Mouse (Mus musculus) hindbrain, embryonic 16.5 days (tissue): ENCODE data around the gene Pdcd11. TPM values are rescaled to one million over a fixed set of nuclear protein-coding genes. Genes with fewer than 3 reads are reported as not detected.
"Not testable (repeated sequence)": the region's sequence is repeated elsewhere in the genome, so short reads cannot be mapped to it uniquely, and the experiment has no call there.

ENCODE experiments used
- ATAC-seq: fragments of 200-750 bp; cut with Nextera tagmentation; 2 replicates; pipeline ENCODE4 v1.8.0; 2017; ENCODE audit warnings: moderate TSS enrichment, moderate library complexity
- H3K27ac ChIP-seq: fragments of 300-500 bp; sonication (generic); 2 replicates; pipeline ENCODE4 v1.5.1; 2014; ENCODE audit warnings: low read depth, mild to moderate bottlenecking, control low read depth, low read length, moderate library complexity
- H3K27me3 ChIP-seq: fragments of 300-500 bp; sonication (generic); replicated peaks from 2 replicates; pipeline ENCODE4 v1.6.1; 2014; ENCODE audit warnings: low read length; ENCODE audit not compliant: control insufficient read depth, insufficient read depth
- H3K36me3 ChIP-seq: fragments of 300-500 bp; sonication (generic); 2 replicates; pipeline ENCODE4 v1.6.1; 2014; ENCODE audit warnings: mild to moderate bottlenecking, low read length, moderate library complexity, mixed read lengths; ENCODE audit not compliant: control insufficient read depth, insufficient read depth
- H3K4me1 ChIP-seq: fragments of 300-500 bp; sonication (generic); 2 replicates; pipeline ENCODE4 v1.6.1; 2014; ENCODE audit warnings: low read depth, low read length; ENCODE audit not compliant: control insufficient read depth, insufficient read depth
- H3K4me2 ChIP-seq: fragments of 300-500 bp; sonication (generic); 2 replicates; pipeline ENCODE4 v1.6.1; 2014; ENCODE audit warnings: mild to moderate bottlenecking, low read length, control low read depth, moderate library complexity
- H3K4me3 ChIP-seq: fragments of 300-500 bp; sonication (generic); 2 replicates; pipeline ENCODE4 v1.5.1; 2014; ENCODE audit warnings: mild to moderate bottlenecking, low read length, control low read depth, moderate library complexity
- H3K9ac ChIP-seq: fragments of 300-500 bp; sonication (generic); 2 replicates; pipeline ENCODE4 v1.6.1; 2014; ENCODE audit warnings: low read depth, mild to moderate bottlenecking, control low read depth, low read length, moderate library complexity
- H3K9me3 ChIP-seq: fragments of 300-500 bp; sonication (generic); 2 replicates; pipeline ENCODE4 v1.6.1; 2014; ENCODE audit warnings: mild to moderate bottlenecking, low read length, moderate library complexity; ENCODE audit not compliant: control insufficient read depth
- WGBS: fragments of 180-500 bp; shearing (Covaris S2); extraction: QIAGEN DNeasy Blood & Tissue Kit; methylation state at CpG from one replicate; pipeline ENCODE4 v1.1.7; 2014; 5-methylcytosine and 5-hydroxymethylcytosine counted together
- polyA plus RNA-seq: library from polyadenylated mRNA; unstranded; fragments of >200 nt; fragmentation: Nextera tagmentation; extraction: Ambion mirVana; gene quantifications from 2 replicates; pipeline ENCODE4 v1.2.1, GENCODE M21; 2015

Pdcd11 gene
- polyA plus RNA-seq, 1 experiment from 2014 or later, result 4.4 TPM

GRCm38 (mm10) chr19:47137051-47137581 lies 46.5 kb downstream of the Pdcd11 start:
- WGBS, result 44% methylated on average over 6 of the region's 6 CpGs
- Histone ChIP-seq H3K27ac (peak overlapping the region; percentile 12; the same call in 1 of the 2 replicates), H3K9ac (peak overlapping the region; percentile 60), H3K4me3 (no peak overlapping the region; the same call in 1 of the 2 replicates), H3K4me2 (peak overlapping the region; percentile 58), H3K4me1 (peaks cover 10% of the 10 kb centered on the region), H3K27me3 (no peaks in the 10 kb centered on the region), H3K36me3 (no peaks in the 10 kb centered on the region; the same call in 1 of the 2 replicates), H3K9me3 (no peaks in the 10 kb centered on the region)
- ATAC-seq, result peak; percentile 54; the same call in 1 of the 2 replicates

- Histone ChIP-seq H3K27me3 (no peaks in the 10 kb centered on the region), H3K9me3 (no peaks in the 10 kb centered on the region), H3K27ac (peak within 1 kb of the TSS; percentile 25; the same call in 1 of the 2 replicates), H3K4me2 (peak within 1 kb of the TSS; percentile 58), H3K36me3 (no peaks in the 10 kb centered on the region), H3K4me1 (peaks cover 10% of the 10 kb centered on the region), H3K9ac (peak within 1 kb of the TSS; percentile 60), H3K4me3 (peak within 1 kb of the TSS; percentile 34)
- 11% methylated on average over 28 of the region's 28 CpGs for WGBS
- peak; percentile 25; the same call in 1 of the 2 replicates for ATAC-seq
Measured at GRCm38 (mm10) chr19:47137771-47138421, 47.3 kb downstream of the Pdcd11 start, which contains the start of gene Calhm2. Gene Calhm2, minus strand, starts transcription at chr19:47138294.

- not testable (repeated sequence) for H3K27me3 ChIP-seq
Measured at GRCm38 (mm10) chr19:47139611-47140010, 49.0 kb downstream of the Pdcd11 start.

GRCm38 (mm10) chr19:47142438-47142837 lies 51.9 kb downstream of the Pdcd11 start:
- ATAC-seq, result no peak
- 79% methylated on average over 6 of the region's 6 CpGs for WGBS
- Histone ChIP-seq H3K4me2 (no peak overlapping the region), H3K9me3 (no peaks in the 10 kb centered on the region), H3K27me3 (no peaks in the 10 kb centered on the region), H3K9ac (no peak overlapping the region), H3K27ac (no peak overlapping the region), H3K36me3 (no peaks in the 10 kb centered on the region), H3K4me1 (peaks cover 4% of the 10 kb centered on the region), H3K4me3 (no peak overlapping the region)

More at GRCm38 (mm10) chr19:47139611-47140010, 49.0 kb downstream of the Pdcd11 start:
- not testable (repeated sequence) for H3K9me3 ChIP-seq, H3K4me3 ChIP-seq, H3K27ac ChIP-seq, H3K4me1 ChIP-seq, H3K36me3 ChIP-seq, ATAC-seq, H3K9ac ChIP-seq, H3K4me2 ChIP-seq
- WGBS, result 42% methylated on average over 7 of the region's 7 CpGs

- no peak; the same call in 1 of the 2 replicates for ATAC-seq
- H3K27ac ChIP-seq, result no peak within 1 kb of the TSS
- H3K9ac ChIP-seq, result no peak within 1 kb of the TSS
- no peaks in the 10 kb centered on the region for H3K27me3 ChIP-seq
- H3K36me3 ChIP-seq, result no peaks in the 10 kb centered on the region
- no peak within 1 kb of the TSS for H3K4me3 ChIP-seq
- no peak within 1 kb of the TSS for H3K4me2 ChIP-seq
- H3K9me3 ChIP-seq, result no peaks in the 10 kb centered on the region
- WGBS, result 96% methylated on average over 6 of the region's 6 CpGs
- H3K4me1 ChIP-seq, result no peaks in the 10 kb centered on the region
Measured at GRCm38 (mm10) chr19:47144154-47144553, 53.6 kb downstream of the Pdcd11 start, which contains the start of gene Calhm1. Gene Calhm1, minus strand, starts transcription at chr19:47144254.

- no peaks in the 10 kb centered on the region for H3K4me1 ChIP-seq
- WGBS, result 84% methylated on average over 5 of the region's 5 CpGs
- no peaks in the 10 kb centered on the region for H3K9me3 ChIP-seq
- no peak for ATAC-seq
- H3K4me2 ChIP-seq, result no peak overlapping the region
- H3K27me3 ChIP-seq, result no peaks in the 10 kb centered on the region
- no peak overlapping the region for H3K27ac ChIP-seq
- no peak overlapping the region for H3K4me3 ChIP-seq
- no peaks in the 10 kb centered on the region for H3K36me3 ChIP-seq
- H3K9ac ChIP-seq, result no peak overlapping the region
Measured at GRCm38 (mm10) chr19:47148267-47148847, 57.8 kb downstream of the Pdcd11 start.

GRCm38 (mm10) chr19:47149854-47150253 lies 59.3 kb downstream of the Pdcd11 start:
- Histone ChIP-seq H3K27ac (no peak overlapping the region), H3K9me3 (no peaks in the 10 kb centered on the region), H3K27me3 (no peaks in the 10 kb centered on the region), H3K4me2 (no peak overlapping the region), H3K9ac (no peak overlapping the region), H3K4me3 (no peak overlapping the region), H3K4me1 (no peaks in the 10 kb centered on the region), H3K36me3 (no peaks in the 10 kb centered on the region)
- 67% methylated on average over 4 of the region's 4 CpGs for WGBS
- no peak for ATAC-seq

- peak overlapping the region; percentile 41 for H3K4me3 ChIP-seq
- H3K36me3 ChIP-seq, result no peaks in the 10 kb centered on the region
- no peaks in the 10 kb centered on the region for H3K9me3 ChIP-seq
- no peaks in the 10 kb centered on the region for H3K4me1 ChIP-seq
- peak overlapping the region; percentile 56 for H3K9ac ChIP-seq
- 29% methylated on average over 29 of the region's 32 CpGs for WGBS
- no peak overlapping the region for H3K27ac ChIP-seq
- H3K27me3 ChIP-seq, result no peaks in the 10 kb centered on the region
- H3K4me2 ChIP-seq, result peak overlapping the region; percentile 63
- peak; percentile 79 for ATAC-seq
Measured at GRCm38 (mm10) chr19:47151332-47152061, 60.9 kb downstream of the Pdcd11 start.

- H3K4me1 ChIP-seq, result no peaks in the 10 kb centered on the region
- no peak overlapping the region for H3K27ac ChIP-seq
- no peaks in the 10 kb centered on the region for H3K36me3 ChIP-seq
- H3K9ac ChIP-seq, result peak overlapping the region; percentile 56
- H3K27me3 ChIP-seq, result no peaks in the 10 kb centered on the region
- peak overlapping the region; percentile 41 for H3K4me3 ChIP-seq
- peak; percentile 52 for ATAC-seq
- H3K9me3 ChIP-seq, result no peaks in the 10 kb centered on the region
- WGBS, result 57% methylated on average over 12 of the region's 12 CpGs
- peak overlapping the region; percentile 63 for H3K4me2 ChIP-seq
Measured at GRCm38 (mm10) chr19:47152062-47152369, 61.4 kb downstream of the Pdcd11 start.
